Comparison of ENCODE assay signal across 19 mouse cellular contexts in genomic region chr3:51814073-51814472, GRCm38 (mm10).
A peak's percentile ranks its signal among the peaks of the same experiment; 100 is the strongest.
DNase-seq lines count a peak whose midpoint lies in the region; ATAC-seq and TF ChIP-seq lines count a peak whose summit lies in the region.
"Had no signal": no experiment of that assay in that cellular context is flagged by ENCODE, and none has a peak within 500 bp of the region (broad histone marks: within the 10 kb centered on the region; RNA-seq: fewer than 3 reads in every experiment).

No protein-coding gene starts in this region.

- TF ChIP-seq RAD21 in MEL (IDR thresholded peaks at IDR 0.05; ENCODE audit: low read depth, low read length): no peak

- peaks cover 15 to 18% of the 10 kb centered on the region in 2 experiments for H3K4me1 ChIP-seq in MEL (ENCODE audit: control insufficient read depth in 1 of 2, insufficient read depth in 2 of 2, low read length in 2 of 2)
- peaks cover 10 to 34% of the 10 kb centered on the region in 2 experiments for H3K4me1 ChIP-seq in liver, embryonic 14.5 days (replicated peaks; ENCODE audit: control insufficient read depth in 2 of 2, insufficient read depth in 2 of 2, low read length in 1 of 2)
- peaks cover 25% of the 10 kb centered on the region for H3K4me1 ChIP-seq in forebrain, embryonic 14.5 days (ENCODE audit: control insufficient read depth, insufficient read depth, low read length)
- H3K4me1 ChIP-seq: embryonic facial prominence, embryonic 12.5 days; heart, embryonic 12.5 days had no signal

- H3K4me2 ChIP-seq in liver, embryonic 14.5 days (ENCODE audit: low read depth): no peak overlapping the region
- no peak overlapping the region for H3K4me2 ChIP-seq in forebrain, embryonic 14.5 days (ENCODE audit: low read length)
- H3K4me2 ChIP-seq: embryonic facial prominence, embryonic 12.5 days; forebrain, embryonic 12.5 days; heart, embryonic 12.5 days; hindbrain, embryonic 14.5 days had no signal

- peak; percentile 37; the same call in 1 of the 2 replicates for ATAC-seq in common myeloid progenitor, adult 5-6 weeks (replicated peaks; ENCODE audit: low read depth, poor library complexity, severe bottlenecking)
- ATAC-seq in liver, embryonic 14.5 days (ENCODE audit: insufficient read depth): peak; percentile 82
- peak; percentile 74 for ATAC-seq in megakaryocyte-erythroid progenitor cell, adult 5-6 weeks (replicated peaks; ENCODE audit: low FRiP score, low TSS enrichment, poor library complexity, severe bottlenecking)
- no peak for ATAC-seq in forebrain, embryonic 14.5 days
- ATAC-seq: activated CD4-positive, CD25-positive, alpha-beta regulatory T cell, adult 4 months; forebrain, postnatal 0 days; Patski had no signal

- no peak overlapping the region for H3K9ac ChIP-seq in MEL (ENCODE audit: control insufficient read depth, low read depth, low read length, poor library complexity, severe bottlenecking)
- no peak overlapping the region for H3K9ac ChIP-seq in liver, embryonic 14.5 days (replicated peaks)
- H3K9ac ChIP-seq in forebrain, embryonic 14.5 days (ENCODE audit: low read length): no peak overlapping the region
- H3K9ac ChIP-seq: embryonic facial prominence, embryonic 12.5 days; forebrain, embryonic 12.5 days; forebrain, postnatal 0 days; heart, embryonic 12.5 days; hindbrain, embryonic 14.5 days had no signal

- TF ChIP-seq CTCF in MEL (IDR thresholded peaks at IDR 0.05 in 2 of 3, conservative IDR thresholded peaks at IDR 0.05 in 1 of 3; ENCODE audit: control insufficient read depth in 1 of 3, insufficient read depth in 1 of 3, low read depth in 2 of 3, low read length in 3 of 3, poor library complexity in 1 of 3, severe bottlenecking in 1 of 3): no peak
- TF ChIP-seq CTCF in liver, embryonic 14.5 days (IDR thresholded peaks at IDR 0.05; ENCODE audit: low read depth): no peak
- no peak for TF ChIP-seq CTCF in gastrocnemius, adult 2 months (IDR thresholded peaks at IDR 0.05)

- H3K79me2 ChIP-seq in MEL (ENCODE audit: control insufficient read depth, insufficient read depth, low read length, poor library complexity): no peaks in the 10 kb centered on the region

- intact Hi-C loops in gastrocnemius, adult 2 months (cut with DNase I): no loop called here

- 31% methylated on average over 4 of the region's 4 CpGs for whole genome bisulfite sequencing in liver, embryonic 14.5 days (ENCODE audit: insufficient replicate concordance)
- WGBS in forebrain, embryonic 14.5 days: 85% methylated on average over 4 of the region's 4 CpGs

- DNase-seq in MEL (ENCODE audit: low read depth, low spot score): peak; percentile 69
- no peak for DNase-seq in liver, embryonic 14.5 days (ENCODE audit: low read depth in 3 of 3, low spot score in 3 of 3)
- no peak for DNase-seq in gastrocnemius, adult 2 months
- DNase-seq in forebrain, embryonic 14.5 days (ENCODE audit: low spot score): no peak
- no peak for DNase-seq in left cerebral cortex, adult 8-10 months (ENCODE audit: low spot score in 2 of 2)
- DNase-seq: adrenal gland, postnatal 14 days; cerebellum, adult 2 months; cerebellum, postnatal 10 days; forebrain, postnatal 0 days; gastrocnemius, postnatal 25 days had no signal

- no peaks in the 10 kb centered on the region for H3K9me3 ChIP-seq in MEL (replicated peaks; ENCODE audit: insufficient read depth, low read length)
- no peaks in the 10 kb centered on the region for H3K9me3 ChIP-seq in liver, embryonic 14.5 days (ENCODE audit: control insufficient read depth, low read length)
- H3K9me3 ChIP-seq in forebrain, embryonic 14.5 days (replicated peaks; ENCODE audit: control insufficient read depth, low read length): no peaks in the 10 kb centered on the region
- H3K9me3 ChIP-seq: embryonic facial prominence, embryonic 12.5 days; forebrain, embryonic 12.5 days; heart, embryonic 12.5 days; hindbrain, embryonic 10.5 days had no signal

- no peaks in the 10 kb centered on the region for H3K27me3 ChIP-seq in MEL (ENCODE audit: control insufficient read depth in 1 of 2, insufficient read depth in 2 of 2, low read length in 2 of 2)
- no peaks in the 10 kb centered on the region for H3K27me3 ChIP-seq in liver, embryonic 14.5 days (ENCODE audit: control insufficient read depth, insufficient read depth, low read length)
- no peaks in the 10 kb centered on the region for H3K27me3 ChIP-seq in forebrain, embryonic 14.5 days (replicated peaks; ENCODE audit: control insufficient read depth, insufficient read depth, low read length)
- H3K27me3 ChIP-seq: embryonic facial prominence, embryonic 12.5 days; heart, embryonic 12.5 days; Patski had no signal

- peak; percentile 48 to 49 for TF ChIP-seq EP300 in MEL (IDR thresholded peaks at IDR 0.05; ENCODE audit: low read depth in 1 of 2, low read length in 2 of 2)
- no peak for TF ChIP-seq EP300 in liver, embryonic 14.5 days (IDR thresholded peaks at IDR 0.05; ENCODE audit: low read depth)

- no peak overlapping the region for H3K4me3 ChIP-seq in MEL (ENCODE audit: control insufficient read depth in 1 of 2, insufficient read depth in 1 of 2, low read depth in 2 of 2, low read length in 2 of 2)
- no peak overlapping the region for H3K4me3 ChIP-seq in liver, embryonic 14.5 days (ENCODE audit: insufficient read depth in 1 of 2, low read depth in 2 of 2, low read length in 2 of 2)
- H3K4me3 ChIP-seq in gastrocnemius, adult 2 months: no peak overlapping the region
- no peak overlapping the region for H3K4me3 ChIP-seq in forebrain, embryonic 14.5 days (ENCODE audit: low read depth, low read length)
- H3K4me3 ChIP-seq: embryonic facial prominence, embryonic 12.5 days; forebrain, embryonic 12.5 days; heart, embryonic 12.5 days; hindbrain, embryonic 10.5 days had no signal

- no peak for TF ChIP-seq POLR2A in MEL (IDR thresholded peaks at IDR 0.05; ENCODE audit: control insufficient read depth in 1 of 2, insufficient read depth in 1 of 2, low read depth in 1 of 2, low read length in 2 of 2, poor library complexity in 1 of 2)

- H3K36me3 ChIP-seq in MEL (ENCODE audit: control insufficient read depth in 1 of 2, insufficient read depth in 2 of 2, low read length in 2 of 2): peaks cover 0 to 11% of the 10 kb centered on the region in 2 experiments; a peak in 2 of 4 replicates
- no peaks in the 10 kb centered on the region for H3K36me3 ChIP-seq in liver, embryonic 14.5 days (replicated peaks; ENCODE audit: control insufficient read depth, insufficient read depth, low read depth)
- H3K36me3 ChIP-seq in forebrain, embryonic 14.5 days (ENCODE audit: control insufficient read depth, insufficient read depth, low read length): no peaks in the 10 kb centered on the region
- H3K36me3 ChIP-seq: embryonic facial prominence, embryonic 12.5 days; forebrain, embryonic 12.5 days; heart, embryonic 12.5 days; hindbrain, embryonic 10.5 days had no signal

- peak overlapping the region; percentile 9 for H3K27ac ChIP-seq in MEL (ENCODE audit: control insufficient read depth, low read depth, low read length)
- H3K27ac ChIP-seq in liver, embryonic 14.5 days: no peak overlapping the region
- H3K27ac ChIP-seq in gastrocnemius, adult 2 months: no peak overlapping the region
- no peak overlapping the region for H3K27ac ChIP-seq in forebrain, embryonic 14.5 days (ENCODE audit: low read depth, low read length)
- H3K27ac ChIP-seq: embryonic facial prominence, embryonic 12.5 days; forebrain, embryonic 12.5 days; hindbrain, embryonic 10.5 days; hindbrain, embryonic 14.5 days had no signal

TF ChIP-seq in MEL, 35 proteins besides CTCF, POLR2A, EP300 and RAD21 (continues in another document):
- TF ChIP-seq GATA1 (IDR thresholded peaks at IDR 0.05; ENCODE audit: low read depth, low read length): peak; percentile 44
- no peak for TF ChIP-seq NRF1 (IDR thresholded peaks at IDR 0.05; ENCODE audit: insufficient read depth, low read depth, low read length, poor library complexity, severe bottlenecking)
- TF ChIP-seq TCF12 (IDR thresholded peaks at IDR 0.05; ENCODE audit: low read depth, low read length): 0 out of 2 replicates have a peak, but pooled peaks have one; percentile 40
- no peak for TF ChIP-seq MAZ (IDR thresholded peaks at IDR 0.05; ENCODE audit: low read depth, low read length)
- no peak for TF ChIP-seq USF1 (IDR thresholded peaks at IDR 0.05; ENCODE audit: low read depth, low read length)
- TF ChIP-seq POLR2AphosphoS5 (IDR thresholded peaks at IDR 0.05; ENCODE audit: borderline replicate concordance, low read depth, low read length): no peak
- no peak for TF ChIP-seq ELF1 (IDR thresholded peaks at IDR 0.05; ENCODE audit: low read depth, low read length)
- TF ChIP-seq SIN3A (IDR thresholded peaks at IDR 0.05; ENCODE audit: low read length): peak; percentile 46; the same call in 1 of the 2 replicates
- TF ChIP-seq MAFK (IDR thresholded peaks at IDR 0.05; ENCODE audit: borderline replicate concordance, low read depth, low read length): no peak
- peak; percentile 52; the same call in 1 of the 2 replicates for TF ChIP-seq RCOR1 (IDR thresholded peaks at IDR 0.05; ENCODE audit: low read depth, low read length)
- no peak for TF ChIP-seq NELFE (IDR thresholded peaks at IDR 0.05; ENCODE audit: low read depth, low read length)
- no peak; the same call in 1 of the 2 replicates for TF ChIP-seq ETS1 (IDR thresholded peaks at IDR 0.05; ENCODE audit: low read depth, low read length)
- no peak for TF ChIP-seq MYC (IDR thresholded peaks at IDR 0.05; ENCODE audit: low read depth, low read length)
- TF ChIP-seq MYB (IDR thresholded peaks at IDR 0.05; ENCODE audit: low read depth, low read length): no peak
- TF ChIP-seq TAL1 (IDR thresholded peaks at IDR 0.05; ENCODE audit: low read length): no peak
- TF ChIP-seq JUND (IDR thresholded peaks at IDR 0.05; ENCODE audit: low read depth, low read length): no peak
- TF ChIP-seq E2F4 (IDR thresholded peaks at IDR 0.05; ENCODE audit: borderline replicate concordance, low read depth, low read length): no peak
- TF ChIP-seq GABPA (IDR thresholded peaks at IDR 0.05; ENCODE audit: low read depth, low read length): no peak
- TF ChIP-seq ZMIZ1 (IDR thresholded peaks at IDR 0.05; ENCODE audit: low read depth, low read length): no peak
- TF ChIP-seq USF2 (IDR thresholded peaks at IDR 0.05; ENCODE audit: borderline replicate concordance in 1 of 2, insufficient read depth in 1 of 2, low read depth in 1 of 2, low read length in 2 of 2): no peak
- TF ChIP-seq SMC3 (IDR thresholded peaks at IDR 0.05; ENCODE audit: low read depth, low read length): no peak
- TF ChIP-seq ZKSCAN1 (IDR thresholded peaks at IDR 0.05; ENCODE audit: low read depth, low read length): no peak
- no peak for TF ChIP-seq CHD1 (IDR thresholded peaks at IDR 0.05; ENCODE audit: low read depth, low read length)
- 0 out of 2 replicates have a peak, but pooled peaks have one; percentile 39 for TF ChIP-seq MXI1 (IDR thresholded peaks at IDR 0.05; ENCODE audit: low read depth, low read length)
- no peak for TF ChIP-seq MAX (IDR thresholded peaks at IDR 0.05; ENCODE audit: low read length)
- TF ChIP-seq MEF2A (IDR thresholded peaks at IDR 0.05; ENCODE audit: extremely low read depth, insufficient replicate concordance, low read depth, low read length, poor library complexity, severe bottlenecking): no peak
- TF ChIP-seq TBP (IDR thresholded peaks at IDR 0.05; ENCODE audit: low read depth, low read length): no peak
